Mouse (Mus musculus) olfactory bulb, adult 2 months (tissue): ENCODE results near the gene Sec14l1.

ENCODE experiments used
- CTCF ChIP-seq: fragments of 200-500 bp; IDR thresholded peaks from 2 replicates; pipeline ENCODE4 v1.5.1; 2012; ENCODE audit warnings: low read depth, mild to moderate bottlenecking, low read length, moderate library complexity; ENCODE audit not compliant: insufficient read depth
- POLR2A ChIP-seq: fragments of 200-500 bp; IDR thresholded peaks from 2 replicates; pipeline ENCODE4 v1.6.1; 2012; ENCODE audit warnings: mild to moderate bottlenecking, low read depth, low read length, moderate library complexity; ENCODE audit not compliant: insufficient read depth

- TF ChIP-seq CTCF (no peak), POLR2A (no peak)
Measured at GRCm38 (mm10) chr11:117176900-117177299, 61.9 kb downstream of the Sec14l1 start.
